Mouse (Mus musculus) frontal cortex, adult (tissue): ENCODE measurements around the gene Rad51d.
A peak's percentile ranks its signal among the peaks of the same experiment; 100 is the strongest.
"Not testable (repeated sequence)": the region's sequence is repeated elsewhere in the genome, so short reads cannot be mapped to it uniquely, and the experiment has no call there.

Experiments
- ATAC-seq: cut with Nextera tagmentation; 2 replicates; pipeline ENCODE4 v1.9.2; 2017; ENCODE audit warnings: mild to moderate bottlenecking, moderate library complexity, mixed read lengths; ENCODE audit not compliant: low TSS enrichment

Gene Rad51d

DNA sequence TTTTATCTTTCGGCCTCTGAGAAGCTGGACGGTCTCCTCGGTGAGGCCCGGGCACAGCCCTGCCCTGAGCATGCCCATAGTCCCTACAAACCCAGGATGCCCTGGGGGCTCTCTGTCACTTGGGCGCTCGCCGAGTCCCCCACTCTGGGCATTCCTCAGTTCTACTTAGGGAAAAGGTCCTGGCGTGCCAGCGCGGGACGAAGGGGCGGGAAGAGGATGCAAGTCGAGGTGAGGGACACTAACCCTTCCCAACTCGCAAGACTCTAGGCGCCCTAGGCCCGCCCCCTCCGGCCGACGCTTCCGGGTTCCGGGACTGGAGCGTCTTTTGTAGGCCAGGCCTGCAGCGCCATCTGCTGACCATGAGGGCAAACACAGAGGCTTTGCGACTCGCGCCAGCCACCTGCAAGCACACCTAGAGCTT lies at the start of gene Rad51d:
TSS of gene Rad51d (minus strand) at position 273 of the 421 bp plus-strand sequence.
- peak; percentile 96 for ATAC-seq

DNA sequence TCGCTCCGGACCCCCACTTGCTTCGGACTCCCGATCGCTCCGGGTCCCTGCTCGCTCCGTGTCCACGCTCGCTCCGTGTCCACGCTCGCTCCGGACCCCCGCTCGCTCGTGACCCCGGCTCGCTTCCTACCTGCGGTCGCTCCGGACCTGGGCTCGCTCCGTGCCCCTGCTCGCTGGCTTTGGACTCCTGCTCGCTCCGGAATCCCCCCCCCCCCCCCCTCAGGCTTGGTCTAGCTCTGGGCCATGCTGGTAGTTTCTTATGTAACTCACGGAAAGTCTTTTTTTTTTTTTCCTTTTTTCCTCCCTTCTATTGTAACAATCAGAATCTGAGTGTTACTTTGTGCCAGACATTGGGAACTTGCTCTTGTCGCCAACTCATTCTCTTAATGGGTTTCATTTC lies 42.8 kb upstream of the Rad51d start:
- no peak for ATAC-seq

DNA sequence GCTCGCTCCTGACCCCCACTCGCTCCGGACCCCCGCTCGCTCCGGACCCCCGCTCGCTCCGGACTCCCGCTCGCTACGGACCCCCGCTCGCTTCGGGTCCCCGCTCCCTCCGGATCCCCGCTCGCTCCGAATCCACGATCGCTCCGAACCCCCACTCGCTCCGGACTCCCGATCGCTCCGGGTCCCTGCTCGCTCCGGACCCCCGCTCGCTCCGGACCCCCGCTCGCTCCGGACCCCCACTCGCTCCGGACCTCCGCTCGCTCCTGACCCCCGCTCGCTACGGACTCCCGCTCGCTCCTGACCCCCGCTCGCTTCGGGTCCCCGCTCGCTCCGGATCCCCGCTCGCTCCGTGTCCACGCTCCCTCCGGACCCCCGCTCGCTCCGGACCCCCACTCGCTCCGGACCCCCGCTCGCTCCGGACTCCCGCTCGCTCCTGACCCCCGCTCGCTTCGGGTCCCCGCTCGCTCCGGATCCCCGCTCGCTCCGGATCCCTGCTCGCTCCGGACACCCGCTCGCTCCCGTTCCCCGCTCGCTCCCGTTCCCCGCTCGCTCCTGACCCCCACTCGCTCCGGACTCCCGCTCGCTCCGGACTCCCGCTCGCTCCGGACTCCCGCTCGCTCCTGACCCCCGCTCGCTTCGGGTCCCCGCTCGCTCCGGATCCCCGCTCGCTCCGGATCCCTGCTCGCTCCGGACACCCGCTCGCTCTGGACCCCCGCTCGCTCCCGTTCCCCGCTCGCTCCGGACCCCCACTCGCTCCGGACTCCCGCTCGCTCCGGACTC lies 41.4 kb upstream of the Rad51d start:
- not testable (repeated sequence) for ATAC-seq

DNA sequence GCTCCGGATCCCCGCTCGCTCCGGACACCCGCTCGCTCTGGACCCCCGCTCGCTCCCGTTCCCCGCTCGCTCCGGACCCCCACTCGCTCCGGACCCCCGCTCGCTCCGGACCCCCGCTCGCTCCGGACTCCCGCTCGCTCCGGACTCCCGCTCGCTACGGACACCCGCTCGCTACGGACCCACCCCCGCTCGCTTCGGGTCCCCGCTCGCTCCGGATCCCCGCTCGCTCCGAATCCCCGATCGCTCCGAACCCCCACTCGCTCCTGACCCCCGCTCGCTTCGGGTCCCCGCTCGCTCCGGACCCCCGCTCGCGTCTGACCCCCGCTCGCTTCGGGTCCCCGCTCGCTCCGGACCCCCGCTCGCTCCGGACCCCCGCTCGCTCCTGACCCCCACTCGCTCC lies 40.7 kb upstream of the Rad51d start:
- not testable (repeated sequence) for ATAC-seq

DNA sequence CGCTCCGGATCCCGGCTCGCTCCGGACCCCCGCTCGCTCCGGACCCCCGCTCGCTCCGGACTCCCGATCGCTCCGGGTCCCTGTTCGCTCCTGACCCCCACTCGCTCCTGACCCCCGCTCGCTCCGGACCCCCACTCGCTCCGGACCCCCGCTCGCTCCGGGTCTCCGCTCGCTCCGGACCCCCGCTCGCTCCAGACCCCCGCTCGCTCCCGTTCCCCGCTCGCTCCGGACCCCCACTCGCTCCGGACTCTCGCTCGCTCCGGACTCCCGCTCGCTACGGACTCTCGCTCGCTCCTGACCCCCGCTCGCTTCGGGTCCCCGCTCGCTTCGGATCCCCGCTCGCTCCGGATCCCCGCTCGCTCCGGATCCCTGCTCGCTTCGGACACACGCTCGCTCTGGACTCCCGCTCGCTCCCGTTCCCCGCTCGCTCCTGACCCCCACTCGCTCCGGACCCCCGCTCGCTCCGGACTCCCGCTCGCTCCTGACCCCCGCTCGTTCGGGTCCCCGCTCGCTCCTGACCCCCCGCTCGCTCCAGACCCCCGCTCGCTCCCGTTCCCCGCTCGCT lies 40.1 kb upstream of the Rad51d start:
- ATAC-seq, result not testable (repeated sequence)

DNA sequence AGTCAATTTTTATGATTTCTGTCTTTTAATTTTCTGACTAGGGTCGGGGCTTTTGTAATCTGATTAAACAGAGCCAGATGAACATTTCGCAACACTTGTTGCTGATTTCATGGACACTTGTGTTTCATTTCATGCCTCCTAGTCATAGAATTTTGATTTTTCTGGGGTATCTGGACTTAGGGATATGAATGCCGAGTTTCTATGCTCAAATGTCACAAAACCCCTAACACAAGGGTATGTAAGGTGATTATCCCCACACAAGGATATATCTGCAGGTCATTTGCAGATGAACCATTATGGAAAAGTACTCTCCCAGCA lies 39.2 kb upstream of the Rad51d start:
- ATAC-seq, result no peak

DNA sequence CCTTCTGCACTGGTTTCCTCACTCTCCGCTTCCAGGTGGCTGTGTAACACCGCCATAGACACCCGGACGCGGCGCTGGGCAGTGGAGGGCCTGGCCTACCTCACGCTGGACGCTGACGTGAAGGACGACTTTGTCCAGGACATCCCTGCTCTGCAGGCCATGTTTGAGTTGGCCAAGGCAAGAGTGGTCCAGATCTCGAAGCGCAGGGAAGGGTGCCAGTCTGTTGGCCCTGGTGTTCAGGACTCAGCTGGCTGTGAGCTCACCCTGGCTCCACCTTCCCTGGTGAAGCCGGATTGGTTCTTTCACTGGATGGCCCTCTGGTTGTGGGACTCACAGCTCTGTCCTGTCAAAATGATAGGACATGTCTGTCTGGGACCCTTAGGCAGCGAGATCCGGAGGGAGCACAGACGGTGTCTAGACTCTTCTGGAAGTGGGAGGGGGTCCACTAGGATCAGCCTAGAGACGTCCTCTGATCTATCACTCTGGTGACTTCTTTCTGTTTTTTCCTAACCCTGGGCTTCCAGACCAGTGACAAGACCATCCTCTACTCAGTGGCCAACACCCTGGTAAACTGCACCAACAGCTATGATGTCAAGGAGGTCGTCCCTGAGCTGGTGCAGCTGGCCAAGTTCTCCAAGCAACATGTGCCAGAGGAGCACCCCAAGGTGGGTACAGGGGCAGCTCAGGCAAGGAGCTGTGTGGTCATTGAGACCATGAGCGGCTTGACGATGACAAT lies 38.7 kb upstream of the Rad51d start:
- no peak for ATAC-seq

DNA sequence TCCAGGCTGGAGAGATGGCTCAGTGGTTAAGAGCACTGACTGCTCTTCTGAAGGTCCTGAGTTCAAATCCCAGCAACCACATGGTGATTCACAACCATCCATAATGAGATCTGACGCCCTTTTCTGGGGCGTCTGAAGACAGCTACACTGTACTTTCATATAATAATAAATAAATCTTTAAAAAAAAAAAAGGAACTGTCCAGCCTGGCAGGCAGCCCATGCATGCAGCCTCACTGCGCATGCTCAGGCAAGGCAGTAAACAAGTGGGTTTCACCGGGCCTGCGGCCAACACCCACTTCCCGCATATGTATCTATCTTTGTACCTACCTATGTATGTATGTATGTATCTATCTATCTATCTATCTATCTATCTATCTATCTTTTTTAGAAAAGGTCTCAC lies 33.5 kb upstream of the Rad51d start:
- not testable (repeated sequence) for ATAC-seq

DNA sequence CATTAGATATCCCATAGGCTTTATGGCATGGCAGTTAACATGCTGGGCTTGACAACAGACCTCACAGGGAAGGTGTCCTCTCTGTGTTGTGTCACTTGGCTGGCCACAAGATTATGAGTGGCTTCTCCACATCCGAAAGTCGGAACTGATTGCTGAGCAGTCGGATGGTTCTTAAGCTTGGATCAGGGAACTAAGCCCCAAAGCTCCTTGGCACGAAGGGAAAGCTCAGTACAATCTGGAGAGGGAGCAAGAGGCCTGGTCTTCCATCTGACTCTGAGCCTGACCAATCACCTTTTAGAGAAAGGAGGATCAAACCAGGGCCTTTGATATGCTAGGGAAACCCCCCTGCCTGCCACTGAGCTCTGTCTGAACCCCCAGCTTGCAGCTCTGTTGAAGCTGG lies 31.3 kb upstream of the Rad51d start:
- ATAC-seq, result no peak

DNA sequence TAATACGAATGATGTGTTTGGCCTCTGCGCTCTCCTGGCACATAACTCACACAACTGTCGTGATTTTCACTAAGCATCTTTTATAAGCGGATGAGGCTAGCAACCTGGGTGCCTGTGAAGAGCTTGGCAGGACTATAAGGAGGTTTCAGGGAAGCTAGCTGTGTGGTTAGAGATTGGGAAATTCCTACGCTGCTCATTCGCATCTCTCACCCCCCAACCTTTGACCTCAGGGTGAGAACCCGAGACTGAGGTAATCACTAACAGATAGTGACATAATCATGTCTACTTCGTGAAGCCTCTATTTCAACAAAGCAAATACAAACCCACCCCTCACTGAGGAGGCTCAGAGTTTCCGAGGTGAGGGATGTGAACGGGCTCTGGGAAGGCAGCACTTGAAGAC lies 30.4 kb upstream of the Rad51d start:
- no peak for ATAC-seq

DNA sequence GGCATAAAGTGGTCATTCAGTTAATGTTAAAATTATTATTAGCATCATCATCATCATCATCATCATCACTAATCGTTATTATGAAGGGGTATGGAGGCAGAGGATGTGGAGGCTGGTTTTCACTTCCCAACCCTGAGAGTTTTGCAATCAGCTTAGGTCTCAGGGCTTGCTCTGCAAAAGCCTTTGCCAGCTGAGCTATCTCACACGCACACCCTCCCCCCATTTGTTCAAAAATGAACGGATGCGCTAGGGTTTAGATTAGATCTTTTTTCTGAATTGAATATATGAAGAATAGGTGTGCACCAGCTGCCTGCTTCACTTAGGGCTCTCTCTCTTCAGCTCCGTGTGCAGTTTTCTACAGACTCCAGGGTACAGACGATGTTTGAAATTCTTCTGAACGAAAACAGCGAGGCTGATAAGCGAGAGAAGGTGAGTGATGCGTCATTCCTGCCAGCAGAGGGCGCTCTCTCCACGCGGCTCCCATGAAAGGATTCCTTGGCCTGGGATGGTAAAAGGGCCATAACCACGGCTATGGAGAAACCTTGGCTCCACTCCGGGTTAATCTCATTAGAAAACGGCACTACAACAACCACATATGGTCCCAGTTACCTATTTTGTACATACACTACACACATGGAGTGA lies 24.4 kb upstream of the Rad51d start:
- ATAC-seq, result peak; percentile 96

DNA sequence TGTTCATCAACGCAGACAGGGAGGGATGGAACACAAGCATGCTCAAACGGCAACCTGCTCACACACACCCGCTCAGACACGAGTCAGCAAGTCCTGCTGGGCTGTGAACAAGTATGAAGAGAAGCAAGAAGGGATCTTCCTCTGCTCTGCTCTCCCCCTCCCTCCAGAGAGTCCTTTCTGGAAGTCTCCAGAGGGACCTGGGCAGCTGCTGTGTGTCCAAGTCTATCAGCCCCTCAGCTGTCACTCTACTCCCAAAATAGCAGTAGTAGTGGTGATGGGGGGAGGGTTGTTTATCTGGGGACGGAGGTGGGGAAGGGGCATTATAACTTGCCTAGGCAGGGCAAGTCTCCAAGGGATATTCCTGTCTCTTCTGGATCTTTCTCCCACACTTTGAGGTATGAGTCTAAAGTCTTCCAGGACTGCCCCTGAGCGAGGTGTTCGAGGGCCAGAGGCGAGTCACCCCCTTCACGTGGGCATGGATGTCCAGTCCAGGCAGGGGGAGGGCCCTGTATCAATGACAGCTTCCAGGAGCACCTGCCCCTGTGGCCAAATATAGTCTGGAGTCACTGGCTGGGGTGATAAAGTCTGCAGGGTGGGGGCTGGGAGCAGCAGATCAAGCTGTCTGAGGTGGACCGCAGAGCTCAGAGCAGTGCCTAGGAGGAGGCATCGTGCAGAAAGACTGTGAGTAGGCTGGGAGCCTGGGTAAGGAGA lies 20.4 kb upstream of the Rad51d start:
- no peak for ATAC-seq

DNA sequence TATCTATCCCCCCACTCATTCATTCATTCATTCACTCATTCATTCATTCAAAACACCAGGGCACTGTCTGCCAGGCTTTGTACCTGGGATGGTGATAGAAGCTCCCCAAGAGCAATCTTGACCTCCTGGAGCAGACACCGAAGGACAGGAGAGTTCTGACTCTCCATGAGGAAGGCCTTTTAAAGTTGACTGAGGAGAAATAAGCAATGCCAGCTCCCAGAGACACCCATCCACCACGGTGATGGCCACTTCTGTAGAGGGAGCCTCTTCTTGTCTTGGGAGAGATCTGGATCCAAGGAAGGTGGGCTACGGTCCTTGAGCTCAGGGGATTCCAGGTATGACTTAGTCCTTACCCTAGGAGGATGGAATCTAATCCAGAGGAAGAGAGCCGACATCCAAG lies 19.8 kb upstream of the Rad51d start, which contains the start of gene Unc45b:
TSS of gene Unc45b (plus strand) at position 301 of the 400 bp plus-strand sequence.
- no peak for ATAC-seq

DNA sequence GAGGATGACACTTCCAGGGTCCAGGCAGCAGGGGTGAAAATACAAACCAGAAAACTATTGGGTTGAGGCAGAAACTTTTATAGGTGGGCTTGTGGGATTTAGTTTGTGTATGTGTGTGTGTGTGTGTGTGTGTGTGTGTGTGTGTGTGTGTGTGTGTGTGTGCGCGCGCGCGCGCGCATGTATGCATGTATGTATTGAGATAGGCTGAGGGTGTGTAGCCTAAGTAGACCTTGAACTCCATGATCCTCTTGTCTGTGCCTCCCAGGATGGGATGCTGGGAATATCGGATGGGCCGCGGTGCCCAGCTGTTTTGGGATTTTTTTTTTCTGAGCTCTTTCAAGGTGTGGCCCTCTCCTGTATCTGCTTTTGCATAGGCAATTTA lies 18.2 kb upstream of the Rad51d start:
- ATAC-seq, result no peak

DNA sequence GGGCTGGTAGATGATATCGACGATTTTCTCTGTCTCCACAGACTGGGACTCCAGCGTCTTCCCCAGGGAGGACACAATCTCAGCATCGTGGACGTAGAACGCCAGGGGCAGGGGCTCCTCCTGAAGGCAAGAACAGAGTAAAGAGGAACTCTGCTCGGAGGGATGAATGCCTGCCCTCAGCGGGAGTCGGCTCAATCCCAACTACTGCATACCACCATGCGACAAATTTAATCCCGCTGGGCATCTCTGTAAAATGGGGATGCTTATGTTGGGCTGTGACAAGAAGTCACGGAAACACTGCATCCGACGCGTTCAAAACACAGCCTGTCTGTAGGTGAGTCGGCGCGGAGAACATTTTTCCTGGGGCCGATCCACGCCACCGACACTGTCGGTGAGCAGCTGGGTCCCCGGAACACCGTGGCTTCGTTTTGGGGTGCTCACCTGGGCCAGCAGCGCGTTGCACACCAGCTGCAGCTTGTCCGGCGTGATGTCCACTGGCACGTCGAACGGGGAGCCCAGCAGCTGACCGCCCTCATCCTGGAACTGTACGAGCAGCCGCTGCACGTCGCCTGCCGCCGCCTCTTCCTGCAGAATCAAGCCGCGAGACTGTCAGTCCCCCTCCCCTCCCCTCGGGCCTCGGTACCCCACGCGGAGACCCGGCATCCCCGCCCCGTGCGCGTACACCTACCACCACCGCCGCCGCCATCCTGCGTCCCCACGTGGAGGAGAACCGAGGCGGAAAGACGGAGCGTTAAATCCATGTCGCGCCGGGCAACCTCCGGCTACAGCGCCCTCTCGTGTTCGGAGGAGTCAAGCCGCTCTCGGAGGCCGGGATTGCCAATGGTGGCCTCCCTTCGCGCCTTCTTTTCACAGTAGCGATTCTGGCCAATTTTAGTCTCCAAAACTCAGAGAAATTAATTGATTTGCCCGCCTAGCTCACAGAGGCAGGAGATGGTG lies 17.5 kb upstream of the Rad51d start, which contains the start of gene Nle1:
TSS of gene Nle1 (minus strand) at position 761 of the 957 bp plus-strand sequence.
- ATAC-seq, result peak; percentile 97

DNA sequence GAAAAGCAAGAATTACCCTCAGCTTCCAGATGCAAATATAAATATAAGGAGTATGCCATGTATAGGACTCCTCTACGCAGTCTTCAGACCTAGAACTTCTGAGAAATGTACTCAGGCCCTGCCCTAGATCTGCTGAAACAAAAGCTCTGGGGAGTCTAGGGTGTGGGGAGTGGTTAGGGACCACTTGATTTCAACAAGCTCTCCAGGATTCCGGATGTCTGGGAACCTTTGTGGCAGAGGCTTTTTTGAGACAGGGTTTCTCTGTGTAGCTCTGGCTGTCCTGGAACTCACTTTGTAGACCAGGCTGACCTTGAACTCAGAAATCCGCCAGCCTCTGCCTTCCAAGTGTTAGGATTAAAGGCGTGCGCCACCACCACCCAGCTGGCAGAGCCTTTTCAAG lies 15.4 kb upstream of the Rad51d start:
- ATAC-seq, result no peak

DNA sequence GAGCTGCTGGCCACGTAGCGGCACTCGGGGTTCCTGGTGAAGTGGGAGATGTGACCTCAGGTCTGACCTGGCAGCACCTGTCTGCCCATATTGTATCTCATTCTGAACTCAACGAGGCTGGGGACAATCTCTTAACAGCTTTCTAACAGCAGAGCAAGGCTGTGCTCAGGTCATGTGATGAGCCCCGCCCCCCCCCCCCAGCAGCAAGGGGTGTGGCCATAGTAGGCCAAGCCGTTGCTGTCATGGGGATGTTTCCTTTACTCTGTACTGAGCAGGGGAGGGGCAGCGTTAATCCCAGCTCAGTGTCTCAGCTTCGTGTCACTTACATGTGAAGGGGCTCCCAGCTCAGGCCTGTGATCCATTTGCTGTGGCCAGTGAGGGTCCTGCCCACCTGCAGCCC lies 14.5 kb upstream of the Rad51d start:
- ATAC-seq, result no peak

DNA sequence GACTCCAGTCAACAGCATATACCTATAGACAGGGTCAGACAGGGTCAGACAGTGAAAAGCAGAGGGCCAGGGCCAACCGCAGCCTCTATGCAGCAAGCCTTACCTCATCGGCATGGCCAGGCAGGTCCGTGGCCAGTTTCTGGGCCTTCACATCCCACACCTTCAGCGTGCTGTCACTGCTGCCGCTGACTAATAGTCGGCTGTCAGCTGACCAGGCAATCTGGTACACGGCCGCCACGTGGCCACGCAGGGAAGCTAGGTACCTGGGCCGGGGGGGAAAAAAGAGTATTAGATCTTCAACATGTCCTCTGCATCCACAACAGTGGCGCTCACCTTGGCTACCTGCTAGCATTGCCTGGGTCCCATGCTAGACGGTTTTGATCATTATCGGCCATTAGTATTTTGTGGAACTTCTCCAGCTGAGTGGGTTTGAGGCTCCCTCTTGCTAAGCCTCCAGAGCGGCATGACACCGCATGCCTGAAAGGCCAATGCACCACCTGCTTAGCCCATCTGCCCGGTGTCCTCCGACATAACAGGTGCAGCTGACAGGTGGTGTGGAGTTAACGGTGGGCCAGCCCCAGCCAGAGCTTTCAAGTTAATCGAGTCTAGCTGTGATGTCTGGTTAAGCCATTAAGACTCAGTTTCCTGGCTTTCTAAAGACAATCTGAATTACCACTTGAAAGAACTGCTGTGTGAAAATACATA lies 11.3 kb upstream of the Rad51d start:
- no peak for ATAC-seq

DNA sequence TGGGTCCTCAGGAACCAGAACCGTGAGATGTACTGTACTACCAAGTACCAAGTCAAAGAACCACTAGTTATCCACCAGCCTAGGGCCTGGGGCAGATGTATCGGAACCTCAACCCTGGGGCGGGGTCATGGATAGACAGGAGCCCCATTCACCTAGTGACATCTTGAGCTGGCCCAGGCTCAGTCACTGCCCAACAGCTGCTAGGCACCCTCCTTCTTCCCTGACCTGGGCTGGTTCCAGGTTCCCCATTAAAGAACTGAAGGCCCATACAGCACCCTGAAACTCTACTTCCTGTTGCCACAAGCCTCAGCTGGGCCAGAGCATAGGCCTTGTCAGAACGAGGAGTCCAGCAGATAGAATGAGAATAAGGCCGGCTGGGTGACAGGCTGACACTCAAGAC lies 9.3 kb upstream of the Rad51d start:
- ATAC-seq, result no peak

DNA sequence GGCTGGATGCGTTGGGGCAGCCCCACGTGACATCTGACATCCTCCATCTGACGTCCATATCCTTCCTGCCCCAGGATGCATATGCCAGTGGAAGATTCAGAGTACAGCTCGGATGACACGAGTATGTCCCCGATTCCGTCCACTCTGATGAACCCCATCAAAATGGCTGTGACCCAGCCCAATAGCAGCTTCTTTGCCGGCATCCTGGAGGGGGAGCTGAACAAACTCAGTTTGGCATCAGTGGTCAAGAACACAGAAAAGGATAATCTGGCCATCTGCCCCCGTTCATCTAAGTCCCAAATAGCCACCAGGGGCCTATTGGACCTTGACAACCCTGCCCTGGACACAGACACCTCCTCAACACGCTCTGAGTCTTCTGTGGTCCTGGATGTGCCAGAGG lies 7.1 kb upstream of the Rad51d start:
- ATAC-seq, result no peak
